Mouse (Mus musculus) bone marrow, adult 2 months (tissue): ENCODE measurements at regions not wholly inside any gene's neighbourhood (a gene's known extent, or its start where the extent isn't known, plus 50 kb on each side); places are given as distances from the start of the nearest gene placed in this dataset.

Experiments used
- H3K27ac ChIP-seq: fragments of 200-500 bp; 2 replicates; pipeline ENCODE4 v1.5.1; 2012; ENCODE audit warnings: low read depth, mild to moderate bottlenecking, control low read depth, inconsistent platforms, low read length; ENCODE audit not compliant: control insufficient read depth, poor library complexity, insufficient read depth
- H3K4me1 ChIP-seq: fragments of 200-500 bp; 2 replicates; pipeline ENCODE4 v1.6.1; 2011; ENCODE audit warnings: low read length; ENCODE audit not compliant: control insufficient read depth, insufficient read depth
- H3K4me3 ChIP-seq: fragments of 200-500 bp; replicated peaks from 2 replicates; pipeline ENCODE3; 2011; ENCODE audit warnings: mild to moderate bottlenecking, low read depth, low read length, control low read depth; ENCODE audit not compliant: control insufficient read depth
- CTCF ChIP-seq: fragments of 200-500 bp; IDR thresholded peaks from 2 replicates; pipeline ENCODE4 v1.5.1; 2011; ENCODE audit warnings: low read length, control low read depth; ENCODE audit not compliant: control insufficient read depth, insufficient read depth
- POLR2A ChIP-seq: fragments of 200-500 bp; IDR thresholded peaks from 2 replicates; pipeline ENCODE4 v1.6.1; 2011; ENCODE audit warnings: low read depth, mild to moderate bottlenecking, control low read depth, low read length, borderline replicate concordance; ENCODE audit not compliant: control insufficient read depth
- WGBS: fragments of 180-500 bp; shearing (Covaris S2); methylation state at CpG from one replicate; pipeline ENCODE4 v1.1.7; 2018; 5-methylcytosine and 5-hydroxymethylcytosine counted together

GRCm38 (mm10) chr13:48078214-48078613, 182.8 kb upstream of the Id4 start:
- Histone ChIP-seq H3K27ac (no peak overlapping the region), H3K4me1 (no peaks in the 10 kb centered on the region), H3K4me3 (no peak overlapping the region)
- 77% methylated on average over 12 of the region's 12 CpGs for WGBS
- TF ChIP-seq POLR2A (no peak), CTCF (no peak)

GRCm38 (mm10) chr13:48083294-48083693, 177.7 kb upstream of the Id4 start:
- Histone ChIP-seq H3K4me1 (no peaks in the 10 kb centered on the region), H3K4me3 (no peak overlapping the region), H3K27ac (no peak overlapping the region)
- WGBS, result 89% methylated on average over 2 of the region's 2 CpGs
- no peak for TF ChIP-seq CTCF
- no peak for TF ChIP-seq POLR2A

GRCm38 (mm10) chr13:48083807-48084206, 177.2 kb upstream of the Id4 start:
- H3K4me3 ChIP-seq, result no peak overlapping the region
- no peaks in the 10 kb centered on the region for H3K4me1 ChIP-seq
- TF ChIP-seq POLR2A (no peak), CTCF (no peak)
- H3K27ac ChIP-seq, result no peak overlapping the region

GRCm38 (mm10) chr13:48094275-48095035, 166.6 kb upstream of the Id4 start:
- TF ChIP-seq CTCF (no peak), POLR2A (no peak)
- no peak overlapping the region for H3K27ac ChIP-seq
- H3K4me1 ChIP-seq, result no peaks in the 10 kb centered on the region
- H3K4me3 ChIP-seq, result no peak overlapping the region
- WGBS, result 86% methylated on average over 16 of the region's 16 CpGs

GRCm38 (mm10) chr13:48102156-48102555, 158.9 kb upstream of the Id4 start:
- 73% methylated on average over 8 of the region's 8 CpGs for WGBS

GRCm38 (mm10) chr13:48102576-48102975, 158.5 kb upstream of the Id4 start:
- no peak for TF ChIP-seq CTCF
- TF ChIP-seq POLR2A, result no peak
- no peak overlapping the region for H3K27ac ChIP-seq
- no peak overlapping the region for H3K4me3 ChIP-seq
- H3K4me1 ChIP-seq, result no peaks in the 10 kb centered on the region
- 56% methylated on average over 7 of the region's 7 CpGs for WGBS

More at GRCm38 (mm10) chr13:48102156-48102555, 158.9 kb upstream of the Id4 start:
- Histone ChIP-seq H3K4me3 (no peak overlapping the region), H3K27ac (no peak overlapping the region), H3K4me1 (no peaks in the 10 kb centered on the region)
- TF ChIP-seq CTCF, result no peak

GRCm38 (mm10) chr13:48104766-48105165, 156.3 kb upstream of the Id4 start:
- no peak overlapping the region for H3K27ac ChIP-seq

GRCm38 (mm10) chr13:48106946-48107345, 154.1 kb upstream of the Id4 start:
- TF ChIP-seq CTCF (no peak), POLR2A (no peak)
- no peak overlapping the region for H3K27ac ChIP-seq
- H3K4me3 ChIP-seq, result no peak overlapping the region
- WGBS, result 82% methylated on average over 5 of the region's 5 CpGs
- no peaks in the 10 kb centered on the region for H3K4me1 ChIP-seq

More at GRCm38 (mm10) chr13:48104766-48105165, 156.3 kb upstream of the Id4 start:
- no peak for TF ChIP-seq POLR2A
- no peak for TF ChIP-seq CTCF
- Histone ChIP-seq H3K4me3 (no peak overlapping the region), H3K4me1 (no peaks in the 10 kb centered on the region)
- WGBS, result 63% methylated on average over 6 of the region's 6 CpGs

GRCm38 (mm10) chr13:48115890-48116289, 145.1 kb upstream of the Id4 start:
- H3K4me3 ChIP-seq, result no peak overlapping the region
- H3K4me1 ChIP-seq, result no peaks in the 10 kb centered on the region
- no peak for TF ChIP-seq CTCF
- TF ChIP-seq POLR2A, result no peak
- no peak overlapping the region for H3K27ac ChIP-seq
- WGBS, result 74% methylated on average over 7 of the region's 7 CpGs
